Mouse (Mus musculus) R1 (cell line): ENCODE data around the gene Palb2.

Source experiments
- DNase-seq: peaks from one replicate; pipeline ENCODE4 v3.0.0-alpha.2; 2018; ENCODE audit warnings: low read depth, low spot score

Palb2 gene

DNA sequence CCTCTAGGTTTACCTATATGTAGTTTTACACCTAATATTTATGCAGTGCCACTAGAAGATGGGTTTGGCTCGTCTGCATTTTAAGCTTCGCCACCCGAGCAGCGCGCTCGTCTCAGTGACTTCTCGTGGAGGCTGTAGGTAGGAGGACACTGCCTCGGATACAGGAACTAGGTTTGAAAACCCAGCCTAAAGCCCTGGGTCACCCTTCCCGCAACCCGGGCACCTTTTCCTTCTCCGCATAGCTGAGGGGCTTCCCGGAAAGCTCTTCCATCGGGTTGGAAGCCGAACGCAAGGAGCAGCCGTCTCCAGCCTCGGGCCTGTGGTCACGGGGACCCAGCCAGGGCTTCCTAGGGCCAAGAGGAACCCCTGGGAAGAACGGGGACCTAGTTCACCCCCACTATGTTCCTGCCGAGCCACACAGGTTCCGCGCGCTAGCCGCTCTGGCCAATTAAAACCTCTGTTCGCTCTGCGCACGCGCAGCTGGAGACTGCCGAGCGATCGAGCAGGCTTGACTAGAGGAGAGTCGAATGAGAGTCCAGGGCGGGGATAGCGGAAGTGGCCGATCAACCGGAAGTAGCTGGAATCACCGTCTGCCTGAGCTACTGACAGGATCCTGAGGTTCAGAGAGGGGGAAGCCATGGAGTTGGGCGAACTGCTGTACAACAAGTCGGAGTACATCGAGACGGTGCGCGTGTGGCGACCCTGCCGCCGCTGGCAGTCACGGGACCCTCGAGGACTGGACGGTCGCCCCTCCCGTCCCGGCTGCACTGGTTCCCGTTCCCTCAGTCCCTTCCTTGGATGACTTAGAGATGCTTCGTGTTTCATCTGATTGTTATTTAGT lies at the start of gene Palb2, which contains the start of gene Dctn5:
TSS of gene Palb2 (minus strand) at position 489 of the 841 bp plus-strand sequence.
TSS of gene Dctn5 (plus strand) at position 545 of the 841 bp plus-strand sequence.
- peak; percentile 98 for DNase-seq

DNA sequence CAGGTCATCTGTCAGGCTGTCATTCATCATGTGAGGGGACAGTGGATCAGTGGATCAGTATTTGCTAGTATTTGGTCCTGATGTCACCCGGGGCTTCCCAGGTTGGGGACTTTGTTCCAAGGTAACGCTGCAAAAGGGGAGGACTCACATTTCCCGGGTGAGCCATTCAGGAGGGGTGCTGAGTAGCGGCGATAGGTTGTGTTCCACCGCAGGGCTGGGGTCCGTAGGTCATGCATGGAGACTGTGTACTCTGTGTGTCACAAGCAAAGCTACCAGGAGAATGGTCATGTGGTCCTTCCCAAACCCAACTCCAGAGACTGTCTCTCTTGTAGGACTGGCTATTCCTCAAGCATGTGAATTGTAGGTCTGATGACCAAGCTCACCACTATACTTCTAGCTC lies 47.9 kb upstream of the Palb2 start:
- DNase-seq, result no peak

DNA sequence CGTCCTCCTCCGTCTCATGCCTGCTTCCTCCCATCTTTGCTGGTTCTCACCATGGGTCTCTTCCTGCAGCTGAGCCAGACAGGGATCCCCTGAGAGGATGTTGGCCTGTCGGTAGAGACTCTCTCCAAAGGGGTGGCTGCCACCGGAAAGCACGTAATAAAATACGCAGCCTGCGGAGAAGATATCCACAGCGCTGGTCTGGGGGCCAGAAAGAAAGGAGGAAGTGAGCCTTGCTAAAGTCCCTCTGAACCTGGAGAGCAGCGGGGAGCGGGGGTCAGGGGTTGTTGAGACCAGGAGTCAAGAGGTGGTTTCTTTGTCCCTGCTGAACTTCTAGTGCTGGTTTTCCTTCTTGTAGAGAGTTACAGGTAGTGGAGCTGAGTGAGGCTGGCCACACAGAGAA lies 38.8 kb upstream of the Palb2 start:
- no peak for DNase-seq

DNA sequence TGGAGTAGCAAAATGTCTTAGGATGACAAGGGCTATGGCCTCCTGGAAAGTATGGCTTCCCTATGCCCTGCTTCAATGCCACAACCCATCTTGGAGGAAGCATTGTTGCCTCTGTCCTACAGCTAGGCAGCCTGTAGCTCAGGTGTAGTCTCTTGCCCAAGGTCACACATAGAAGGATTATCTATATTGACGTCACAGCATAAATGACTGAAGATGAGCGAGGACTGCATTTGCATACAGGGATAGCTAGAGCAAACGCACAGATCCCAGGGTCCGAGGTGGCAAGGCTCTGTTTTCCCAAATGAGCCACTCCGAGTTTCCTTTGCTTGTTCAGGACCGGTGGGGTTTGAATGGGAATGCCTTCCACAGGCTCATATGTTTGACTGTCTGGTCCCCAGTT lies 37.9 kb upstream of the Palb2 start:
- DNase-seq, result no peak

DNA sequence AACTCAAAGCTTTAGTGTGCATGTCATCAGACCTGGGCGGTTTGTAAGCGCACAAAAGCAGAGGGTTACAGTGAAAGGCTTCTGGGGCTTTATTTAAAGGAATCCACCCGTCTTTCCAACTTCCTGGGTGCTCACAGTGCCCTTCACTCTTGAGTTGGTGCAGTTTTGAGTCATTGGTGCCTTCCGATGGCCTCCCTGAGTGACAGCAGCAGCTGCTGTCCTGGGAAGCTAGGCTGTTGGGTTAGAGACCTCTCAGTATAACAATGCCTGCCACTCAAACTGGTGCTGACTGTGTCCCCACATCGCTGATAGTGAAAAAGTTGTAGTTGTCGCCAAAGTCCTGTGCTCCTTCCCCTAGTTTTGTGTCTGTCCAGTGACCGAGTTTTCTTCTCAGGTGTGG lies 34.4 kb upstream of the Palb2 start:
- DNase-seq, result no peak

DNA sequence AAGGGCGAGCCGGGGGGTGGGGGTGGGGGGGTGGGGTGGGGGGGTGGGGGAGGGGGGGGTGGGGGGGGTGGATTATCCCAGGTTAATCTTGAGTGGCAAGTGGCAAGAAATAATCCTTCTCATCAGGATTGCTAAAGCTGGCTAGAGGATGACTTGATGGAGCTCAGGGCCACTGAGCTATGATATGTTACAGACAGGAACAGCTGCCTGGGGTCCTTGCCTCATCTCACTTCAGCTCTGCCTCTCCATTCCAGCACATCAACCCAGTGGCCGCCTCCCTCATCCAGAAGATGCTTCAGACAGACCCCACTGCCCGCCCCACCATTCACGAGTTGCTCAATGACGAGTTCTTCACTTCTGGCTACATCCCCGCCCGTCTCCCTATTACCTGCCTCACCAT lies 31.0 kb upstream of the Palb2 start:
- no peak for DNase-seq

DNA sequence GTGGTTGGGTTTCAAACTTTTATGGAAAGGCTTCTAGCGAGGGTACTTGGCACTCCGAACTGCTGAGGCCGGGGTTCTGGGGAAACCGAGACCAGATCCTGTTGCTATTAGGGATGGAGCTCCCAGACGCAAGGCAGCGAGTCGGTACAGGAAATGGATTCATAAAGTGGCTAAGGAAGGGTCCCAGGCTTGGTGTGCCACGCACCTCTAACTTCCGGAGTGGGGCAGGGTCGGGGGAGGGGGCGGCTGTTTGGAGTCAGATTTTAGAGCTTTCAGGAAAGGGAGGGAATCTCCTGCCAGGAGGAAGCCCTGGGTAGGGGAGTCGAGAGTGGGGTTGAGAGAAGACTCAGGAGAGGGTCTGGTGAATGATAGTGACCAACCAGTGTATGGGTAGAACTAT lies 27.3 kb upstream of the Palb2 start:
- peak; percentile 39 for DNase-seq

DNA sequence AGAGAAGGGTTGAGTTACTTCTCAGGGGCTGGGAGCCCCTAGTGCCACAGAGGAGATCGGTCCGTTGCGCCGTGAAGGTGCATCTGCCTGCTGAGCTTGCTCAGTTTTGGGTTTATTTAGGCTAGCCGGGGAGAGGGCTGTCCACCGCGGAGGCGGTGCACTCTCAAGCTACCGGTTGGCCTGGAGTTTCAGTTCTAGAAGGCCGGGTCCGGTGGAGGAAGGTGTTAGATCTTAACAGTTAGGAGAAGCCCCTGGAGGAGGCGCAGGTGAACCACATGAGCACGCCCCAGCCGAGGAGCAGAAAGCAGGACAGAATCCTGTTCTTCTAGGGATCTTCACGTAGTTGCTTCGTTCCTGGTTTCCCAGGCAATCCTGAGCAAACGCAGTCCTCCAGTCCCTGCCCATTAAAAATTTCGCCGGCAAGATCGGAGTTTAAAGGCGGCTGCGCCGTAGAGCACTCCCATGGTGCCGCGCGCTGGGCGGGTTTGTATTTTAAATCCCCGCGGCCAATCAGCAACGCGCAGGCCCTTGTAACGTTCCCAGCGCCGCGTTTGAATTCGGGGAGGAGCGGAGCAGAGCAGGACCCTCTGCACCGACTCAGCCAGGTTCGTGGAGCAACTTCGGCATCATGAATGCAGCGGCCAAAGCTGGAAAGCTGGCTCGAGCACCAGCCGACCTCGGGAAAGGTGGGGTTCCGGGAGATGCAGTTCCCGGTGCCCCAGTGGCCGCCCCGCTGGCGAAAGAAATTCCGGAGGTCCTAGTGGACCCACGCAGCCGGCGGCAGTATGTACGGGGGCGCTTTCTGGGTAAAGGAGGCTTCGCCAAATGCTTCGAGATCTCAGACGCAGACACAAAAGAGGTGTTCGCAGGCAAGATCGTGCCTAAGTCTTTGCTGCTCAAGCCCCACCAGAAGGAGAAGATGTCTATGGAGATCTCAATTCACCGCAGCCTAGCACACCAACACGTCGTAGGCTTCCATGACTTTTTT lies 26.4 kb upstream of the Palb2 start, which contains the start of gene Plk1:
TSS of gene Plk1 (plus strand) at position 525 of the 988 bp plus-strand sequence.
- DNase-seq, result peak; percentile 95

DNA sequence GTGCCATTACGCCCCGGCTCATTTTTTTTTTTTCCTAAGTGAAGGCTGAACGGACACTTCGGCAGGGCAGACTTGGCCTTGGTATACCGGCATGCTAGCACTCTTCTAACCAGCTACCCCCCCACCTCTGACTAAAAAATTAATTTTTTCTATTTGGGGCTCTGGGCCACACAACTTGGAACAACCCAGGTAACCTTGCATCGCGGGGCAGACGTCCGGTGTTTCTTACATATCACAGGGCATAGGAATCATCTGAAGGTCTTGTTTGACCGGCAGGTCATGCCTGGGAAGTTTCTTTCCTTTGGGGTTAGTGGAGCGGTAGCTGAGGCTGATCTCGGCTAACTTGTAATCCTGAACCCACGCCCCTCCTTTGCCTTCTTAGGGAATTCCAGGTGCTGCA lies 25.7 kb upstream of the Palb2 start:
- DNase-seq, result no peak

DNA sequence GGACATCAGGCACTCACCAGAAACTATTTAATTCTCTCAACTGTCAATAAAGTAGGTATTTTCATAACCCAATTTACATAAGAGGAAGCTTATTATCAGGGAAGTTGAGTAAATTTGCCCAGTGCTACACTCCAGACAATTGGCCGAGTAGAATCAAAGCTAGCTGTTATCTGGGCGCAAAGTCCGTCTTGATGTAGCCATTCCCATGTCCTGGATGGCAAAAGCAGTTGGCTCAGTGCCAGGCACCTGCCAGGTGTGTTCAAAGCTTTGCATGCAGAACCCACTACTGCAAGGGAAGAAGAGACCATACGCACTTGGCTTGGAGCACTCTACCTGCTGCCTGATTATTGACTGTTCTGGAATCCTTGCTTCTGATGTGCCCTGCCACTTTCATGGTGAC lies 19.7 kb upstream of the Palb2 start:
- no peak for DNase-seq

DNA sequence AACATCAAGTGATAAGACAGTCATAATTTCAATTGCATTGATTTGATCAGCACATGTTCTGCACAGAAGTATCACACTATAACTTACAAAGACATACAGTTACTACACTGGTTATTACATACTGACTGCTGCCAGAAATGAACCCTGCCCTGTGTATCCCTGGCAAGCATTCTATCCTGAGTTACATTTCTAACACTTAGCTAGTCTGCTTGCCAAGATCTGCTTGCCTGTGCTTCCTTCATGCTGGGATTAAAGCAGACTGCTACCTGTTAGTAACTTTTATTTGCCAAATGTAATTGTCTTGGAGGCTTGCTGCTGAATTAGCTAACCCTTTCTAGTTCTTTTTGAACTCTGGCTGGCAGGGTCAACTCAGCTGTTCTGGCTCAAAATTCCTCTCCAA lies 8.2 kb upstream of the Palb2 start:
- DNase-seq, result no peak

DNA sequence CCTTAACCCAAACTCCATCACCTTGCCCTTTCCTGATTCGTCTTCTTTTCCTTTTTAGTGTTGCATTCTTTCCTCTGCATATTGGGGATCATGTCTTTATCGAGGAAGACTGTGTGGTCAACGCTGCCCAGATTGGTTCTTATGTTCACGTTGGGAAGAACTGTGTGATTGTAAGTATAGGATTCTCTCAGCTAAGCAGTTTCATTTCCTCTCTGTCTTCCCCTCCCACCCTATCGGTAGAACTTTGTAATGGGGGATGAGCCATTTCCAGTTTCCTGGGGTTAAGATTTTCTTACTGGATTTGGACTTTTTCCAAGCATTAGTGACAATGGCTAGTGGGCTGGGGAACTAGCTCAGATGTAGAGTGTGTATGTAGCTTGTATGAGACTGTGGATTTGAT lies 5.4 kb upstream of the Palb2 start:
- no peak for DNase-seq

DNA sequence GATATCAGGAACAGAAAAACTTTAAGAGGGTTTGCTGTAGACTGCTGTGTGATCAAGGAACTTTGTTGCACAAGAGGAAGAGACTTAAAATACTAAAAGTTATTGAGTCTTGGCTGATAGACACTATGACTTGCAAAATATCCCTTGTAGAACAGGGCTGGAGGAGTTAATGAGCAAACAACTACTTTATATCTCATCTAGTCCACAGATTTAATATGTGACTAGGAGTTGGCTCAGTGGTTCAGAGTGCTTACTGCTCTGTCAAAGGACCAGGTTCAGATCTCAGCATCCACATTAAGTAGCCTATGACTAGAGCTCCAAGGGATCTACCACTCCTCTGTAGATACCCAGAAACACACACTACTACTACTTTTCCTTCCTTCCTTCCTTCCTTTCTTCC lies 4.3 kb upstream of the Palb2 start:
- DNase-seq, result no peak

DNA sequence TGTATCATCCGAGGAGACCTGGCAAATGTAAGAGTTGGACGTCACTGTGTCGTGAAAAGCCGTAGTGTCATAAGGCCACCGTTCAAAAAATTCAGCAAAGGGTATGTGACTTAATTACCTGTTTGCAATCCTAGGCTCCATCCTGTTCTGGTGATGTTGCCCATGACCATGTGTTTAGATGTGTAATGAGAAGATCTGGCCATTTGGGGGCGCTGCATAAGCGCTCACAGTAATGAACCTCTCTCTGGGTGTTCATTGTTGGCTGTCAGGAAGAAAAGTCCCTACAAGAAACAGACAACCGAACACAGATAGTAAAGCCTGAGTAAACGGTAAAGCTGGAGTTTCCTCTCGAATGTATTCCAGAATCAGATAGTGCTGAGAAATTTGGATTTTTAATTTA lies 2.3 kb upstream of the Palb2 start:
- peak; percentile 76 for DNase-seq

DNA sequence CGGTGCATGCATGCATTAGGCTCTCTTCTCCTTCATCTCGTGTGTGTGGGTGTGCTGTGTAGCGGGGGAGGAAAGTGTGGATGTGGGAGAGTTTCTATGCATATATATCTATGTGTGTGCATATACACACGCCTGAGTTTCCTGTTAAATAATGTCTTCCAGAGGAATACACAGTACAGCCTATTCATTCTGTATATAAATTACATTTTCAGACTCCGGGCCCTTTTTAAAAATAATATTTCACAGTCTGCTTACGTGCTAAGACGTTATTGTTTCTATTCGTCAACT lies 497 bp upstream of the Palb2 start:
- DNase-seq, result no peak

DNA sequence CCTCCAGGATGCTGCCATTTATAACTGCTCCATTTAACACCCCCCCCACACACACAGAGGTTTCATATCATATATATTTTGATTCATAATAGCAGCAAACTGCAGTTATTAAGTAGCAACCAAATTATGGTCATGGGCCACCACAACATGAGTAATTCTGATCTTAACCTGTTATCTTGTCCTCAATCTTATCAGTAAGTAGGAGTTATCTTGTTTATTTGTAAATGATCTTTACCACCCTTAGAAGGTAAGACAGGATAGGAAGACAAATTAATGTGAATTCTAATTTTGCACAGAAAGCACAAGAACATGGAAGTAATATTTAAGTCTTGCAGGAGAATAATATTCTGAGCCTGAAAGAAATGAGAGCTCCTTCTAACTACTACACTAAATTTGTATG lies 951 bp downstream of the Palb2 start:
- DNase-seq, result no peak

DNA sequence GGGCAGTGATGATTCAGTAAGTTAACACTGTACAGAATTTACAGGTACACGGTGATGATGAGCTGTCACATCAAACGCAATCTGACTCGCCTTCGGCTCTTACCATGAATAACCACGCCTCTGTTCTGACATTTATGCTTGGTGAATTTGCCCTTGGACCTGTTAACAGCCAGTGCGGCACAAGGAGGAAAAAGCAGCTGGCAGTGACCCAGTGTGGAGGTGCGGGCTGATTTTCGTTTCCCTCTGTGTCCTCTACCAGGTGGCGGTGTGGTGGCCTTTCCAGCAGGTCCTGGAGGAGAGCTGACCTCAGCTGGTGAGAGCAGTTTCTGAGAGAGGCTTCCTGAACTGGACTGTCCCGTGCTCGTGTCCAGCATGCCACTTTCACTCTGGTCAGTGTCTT lies 5.8 kb downstream of the Palb2 start:
- DNase-seq, result no peak

DNA sequence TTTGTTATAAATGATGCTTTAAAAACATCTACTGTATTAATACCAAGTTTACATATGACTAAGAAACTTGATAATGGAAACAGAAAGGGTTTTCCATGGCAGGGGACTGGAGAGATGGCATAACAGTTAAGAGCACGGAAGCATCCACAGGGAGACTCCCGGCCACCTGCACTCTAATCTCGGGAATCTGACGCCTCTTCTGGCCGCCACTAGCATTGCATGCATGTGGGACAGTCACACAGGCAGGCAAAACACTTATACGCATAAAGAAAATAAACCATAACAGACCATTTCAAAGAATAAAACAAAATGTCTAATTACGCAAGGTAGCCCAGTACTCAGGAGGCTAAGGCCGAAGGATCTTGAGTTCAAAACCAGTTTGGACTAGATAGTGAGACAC lies 7.1 kb downstream of the Palb2 start:
- peak; percentile 52 for DNase-seq

DNA sequence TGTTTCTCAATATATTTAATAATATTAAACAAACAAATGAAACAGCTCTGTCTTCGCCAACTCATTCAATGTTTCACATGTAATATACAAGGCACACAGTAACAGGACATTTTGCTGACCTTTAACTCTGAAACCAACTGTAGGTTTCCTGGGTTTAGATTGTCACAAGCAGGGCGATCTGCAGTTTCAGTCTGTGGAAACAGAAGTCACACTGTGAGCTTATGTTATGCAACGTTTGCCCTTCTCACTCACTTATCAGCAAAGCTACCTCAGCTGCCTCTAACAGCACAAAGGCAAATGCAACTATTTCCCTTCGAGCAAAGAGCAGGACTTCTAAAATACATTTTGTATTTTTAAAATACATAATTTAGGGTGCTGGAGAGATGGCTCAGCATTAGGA lies 9.3 kb downstream of the Palb2 start:
- DNase-seq, result no peak

DNA sequence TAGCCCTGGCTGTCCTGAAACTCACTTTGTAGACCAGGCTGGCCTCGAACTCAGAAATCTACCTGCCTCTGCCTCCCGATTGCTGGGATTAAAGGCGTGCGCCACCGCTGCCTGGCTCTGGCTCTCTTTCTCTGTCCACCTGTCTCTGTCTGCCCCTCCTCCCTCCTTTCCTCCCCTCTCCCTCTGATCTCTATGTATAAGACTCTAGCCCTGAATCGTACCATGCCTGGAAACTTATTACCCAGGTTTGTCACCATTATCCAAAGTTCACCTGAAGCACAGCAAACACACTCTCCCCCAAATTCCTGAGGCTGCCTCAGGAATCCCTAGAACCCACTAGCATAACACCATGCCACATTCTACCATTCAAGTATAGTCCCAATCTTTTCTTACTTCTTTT lies 24.6 kb downstream of the Palb2 start:
- DNase-seq, result no peak

DNA sequence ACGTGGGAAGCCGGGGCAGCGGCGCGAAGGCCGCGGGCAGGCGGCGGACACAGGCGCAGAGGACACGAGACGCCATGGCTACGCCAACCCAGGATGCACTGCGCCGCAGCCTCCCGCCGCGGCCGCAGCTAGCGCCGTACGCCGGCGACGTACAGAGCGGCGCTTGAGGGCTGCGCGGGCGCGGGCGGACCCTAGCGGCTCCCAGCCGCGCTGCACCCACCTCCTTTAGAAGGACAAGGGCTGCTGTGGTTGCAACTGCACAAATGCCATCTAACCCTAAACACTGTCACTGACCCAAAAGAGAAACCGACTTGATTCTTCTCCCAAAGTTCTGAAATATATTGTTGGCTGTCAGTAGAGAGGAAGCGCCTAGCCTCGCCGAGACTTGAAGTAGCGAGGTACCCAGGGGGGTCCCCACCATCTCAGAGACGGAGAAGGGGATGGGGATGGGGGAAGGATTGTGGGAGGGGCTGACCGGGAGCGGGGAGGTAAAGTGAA lies 31.0 kb downstream of the Palb2 start, which contains the start of gene Ndufab1:
TSS of gene Ndufab1 (minus strand) at position 140 of the 498 bp plus-strand sequence.
- peak; percentile 91 for DNase-seq

DNA sequence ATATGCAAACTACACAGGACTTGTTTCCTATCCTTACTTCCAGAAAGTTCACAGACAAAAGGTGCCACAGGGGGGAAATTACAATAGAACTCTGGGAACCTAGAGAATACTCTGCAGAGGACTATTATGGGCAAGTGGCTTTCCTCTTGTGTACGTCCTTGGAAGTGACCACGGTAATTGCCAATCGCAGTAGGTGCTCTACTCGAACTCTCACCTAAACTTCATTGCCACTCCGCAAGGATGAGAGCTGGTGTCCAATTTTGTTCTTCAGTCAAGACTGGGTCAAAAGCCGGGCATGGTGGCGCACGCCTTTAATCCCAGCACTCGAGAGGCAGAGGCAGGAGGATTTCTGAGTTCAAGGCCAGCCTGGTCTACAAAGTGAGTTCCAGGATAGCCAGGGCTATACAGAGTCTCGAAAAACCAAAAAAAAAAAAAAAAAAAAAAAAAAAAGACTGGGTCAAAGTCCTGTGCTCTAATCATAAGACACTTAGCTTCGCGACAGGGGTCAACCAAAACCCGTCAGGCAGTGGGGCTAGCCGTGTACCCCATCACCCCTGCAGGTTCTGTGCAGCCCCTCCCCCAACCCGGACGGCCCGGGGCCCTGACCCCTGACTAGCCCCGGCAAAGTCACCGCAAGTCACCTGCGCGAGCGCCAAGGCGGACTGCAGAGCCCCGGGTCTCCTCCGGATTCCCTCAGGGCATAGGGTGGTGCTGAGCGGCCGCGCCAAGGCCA lies 31.6 kb downstream of the Palb2 start:
- peak; percentile 53 for DNase-seq
